Mouse (Mus musculus) kidney, postnatal 36 days (tissue): ENCODE results near the gene Acan.
A peak's percentile ranks its signal among the peaks of the same experiment; 100 is the strongest.

Experiments
- DNase-seq, 2 experiments: peaks; one replicate each; pipeline ENCODE4 v3.0.0; 2021 to 2022; ENCODE audit warnings: mixed read lengths in 2 of 2

The Acan gene

GRCm38 (mm10) chr7:79139891-79140591 lies 86.8 kb downstream of the Acan start:
- DNase-seq: no peak

DNA sequence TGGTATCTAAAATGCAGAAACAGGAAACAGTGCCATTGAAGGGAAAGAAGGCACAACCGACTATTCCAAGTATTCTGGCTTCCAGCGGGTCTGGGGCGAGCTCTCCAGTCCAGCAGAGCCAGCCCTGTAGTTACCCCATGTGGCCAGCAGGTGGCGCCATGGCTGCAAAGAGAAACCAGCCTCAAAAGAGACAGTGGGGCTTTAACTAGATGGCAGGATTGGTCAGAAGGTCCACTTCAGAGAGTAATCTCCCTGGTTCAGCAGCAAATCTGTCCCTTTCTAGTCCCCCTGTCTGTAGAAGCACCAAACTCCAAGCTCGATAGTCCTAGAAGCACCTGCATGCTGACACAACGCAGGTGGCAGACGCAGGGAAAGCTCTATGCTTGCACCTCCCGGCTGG lies 87.6 kb downstream of the Acan start:
- DNase-seq: peak; percentile 72 to 88

DNA sequence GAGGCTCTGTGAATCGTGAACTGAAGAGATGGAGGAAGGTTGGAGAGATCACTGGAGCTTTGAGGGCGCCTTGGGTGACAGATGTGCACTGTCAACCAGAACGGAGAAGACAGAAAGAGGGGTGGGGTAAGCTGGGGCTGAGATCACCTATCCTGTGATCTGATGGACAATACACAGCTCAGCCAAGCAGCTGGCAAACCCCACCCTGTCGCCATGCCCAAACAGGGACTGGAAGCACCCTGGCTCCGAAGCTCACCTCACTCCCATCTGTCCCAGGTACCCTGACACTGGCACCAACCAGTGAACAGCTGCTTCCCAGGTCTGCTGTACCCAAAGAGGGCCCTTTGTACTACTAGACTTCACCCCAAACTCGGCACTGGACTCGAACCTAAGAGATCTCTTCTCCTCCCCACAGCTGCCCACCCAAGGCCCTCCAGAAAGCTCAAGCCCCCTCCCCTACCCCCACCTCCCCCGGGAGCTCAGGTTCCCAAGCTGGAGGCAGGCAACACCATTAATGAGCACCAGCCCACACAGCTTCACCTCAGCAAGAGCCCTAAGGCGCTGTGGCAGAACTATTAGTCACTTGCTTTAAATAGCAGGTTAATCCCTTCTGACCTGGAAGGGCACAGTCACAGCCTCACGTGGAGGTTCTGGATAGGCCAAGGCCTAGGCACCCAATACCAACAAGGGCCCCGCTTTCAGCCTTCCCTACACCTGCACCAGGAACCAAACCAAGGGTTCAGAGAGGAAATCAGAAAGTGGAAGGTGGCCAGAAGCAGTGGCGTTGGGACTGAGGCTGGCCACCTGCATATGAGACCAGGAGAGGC lies 93.9 kb downstream of the Acan start:
- peak; percentile 24 to 39 for DNase-seq

- peak in 1 of 2 experiments; percentile 22 for DNase-seq
These were observed 94.8 kb downstream of the Acan start for GRCm38 (mm10) chr7:79147931-79148653.

- DNase-seq: peak; percentile 92 to 94
These were observed 95.5 kb downstream of the Acan start, which contains the start of gene Mfge8 for GRCm38 (mm10) chr7:79148711-79149266. TSS of gene Mfge8 (minus strand) at chr7:79149060.

GRCm38 (mm10) chr7:79149522-79149921 lies 96.2 kb downstream of the Acan start:
- no peak for DNase-seq

DNA sequence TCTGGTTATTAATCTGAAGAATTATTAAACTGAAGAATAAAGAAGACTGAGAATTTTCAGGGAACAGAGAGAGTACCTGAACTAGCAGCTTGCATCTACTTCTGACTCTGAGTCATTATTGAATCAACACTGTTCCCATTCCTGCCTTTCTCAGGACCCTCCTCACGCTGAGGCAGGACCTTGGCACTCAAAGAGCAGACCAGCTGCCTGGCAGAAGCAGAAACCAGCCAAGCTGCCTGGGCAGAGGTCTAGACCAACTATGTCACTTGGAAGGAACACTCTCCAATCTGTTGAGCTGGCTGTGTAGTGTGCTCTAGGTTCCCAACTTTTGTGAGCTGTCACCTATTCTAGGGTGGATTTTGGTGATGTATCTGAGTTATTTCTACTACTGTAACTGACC lies 106.1 kb downstream of the Acan start:
- no peak for DNase-seq
